Mouse (Mus musculus): ENCODE measurements around the gene Slc35d2. TPM values are rescaled to one million over a fixed set of nuclear protein-coding genes. Genes with fewer than 3 reads are reported as not detected.
"Not testable (repeated sequence)": the region's sequence is repeated elsewhere in the genome, so short reads cannot be mapped to it uniquely, and the experiment has no call there.

Gene Slc35d2
- total RNA-seq, 4 experiments from 2014 or later, result 0.46 to 2.2 (median 1.2) TPM

- no peak for DNase-seq (ENCODE audit: low spot score in 2 of 2)
Measured at GRCm38 (mm10) chr13:64060935-64061506, 68.1 kb downstream of the Slc35d2 start.

- no peak for DNase-seq (ENCODE audit: low spot score in 2 of 2)
Measured at GRCm38 (mm10) chr13:64053959-64054358, 75.2 kb downstream of the Slc35d2 start.

- not testable (repeated sequence) for DNase-seq (ENCODE audit: low spot score in 2 of 2)
Measured at GRCm38 (mm10) chr13:64052281-64052680, 76.9 kb downstream of the Slc35d2 start.

GRCm38 (mm10) chr13:64050895-64051294 is 78.3 kb downstream of the Slc35d2 start:
- no peak for DNase-seq (ENCODE audit: low spot score in 2 of 2)

GRCm38 (mm10) chr13:64049535-64049934 is 79.6 kb downstream of the Slc35d2 start:
- no peak for DNase-seq (ENCODE audit: low spot score in 2 of 2)

GRCm38 (mm10) chr13:64048467-64048866 is 80.7 kb downstream of the Slc35d2 start:
- no peak for DNase-seq (ENCODE audit: low spot score in 2 of 2)

Other genes starting within 250 kb of the Slc35d2 start
- gene Hsd17b3, start 40.1 kb downstream of the Slc35d2 start, total RNA-seq (2022), result not detected
- 10 to 100 TPM; 24.5 to 27.7 (median 25.8) TPM for gene Zfp367, start 23.8 kb upstream of the Slc35d2 start, total RNA-seq (2022)
- gene Habp4, start 32.5 kb upstream of the Slc35d2 start, total RNA-seq (2022), result 100 to 1,000 TPM; 194 to 218 (median 205) TPM
- 10 to 100 TPM; 15.0 to 21.0 (median 19.1) TPM for gene Cdc14b, start 145.9 kb upstream of the Slc35d2 start, total RNA-seq (2022)
- 10 to 100 TPM; 21.0 to 23.6 (median 23.1) TPM for gene Aaed1, start 183.3 kb upstream of the Slc35d2 start, total RNA-seq (2022)
- gene Ctsl, start 241.5 kb upstream of the Slc35d2 start, total RNA-seq (2022), result 100 to 1,000 TPM; 129 to 196 (median 170) TPM